Mouse (Mus musculus) midbrain, postnatal 0 days (tissue): ENCODE results near the gene Zfp105. TPM values are rescaled to one million over a fixed set of nuclear protein-coding genes. Genes with fewer than 3 reads are reported as not detected.
A peak's percentile ranks its signal among the peaks of the same experiment; 100 is the strongest.

Source experiments
- ATAC-seq: fragments of 200-750 bp; cut with Nextera tagmentation; 2 replicates; pipeline ENCODE4 v1.8.0; 2017; ENCODE audit warnings: moderate number of reproducible peaks, mild to moderate bottlenecking, moderate TSS enrichment, moderate library complexity; ENCODE audit not compliant: low FRiP score
- DNase-seq: peaks from one replicate; pipeline ENCODE4 v3.0.0-alpha.2; 2015; ENCODE audit warnings: low spot score
- H3K27ac ChIP-seq: fragments of 300-500 bp; sonication (generic); 2 replicates; pipeline ENCODE4 v1.5.1; 2014; ENCODE audit warnings: low read depth, mild to moderate bottlenecking, low read length, mixed read lengths
- H3K27me3 ChIP-seq: fragments of 300-500 bp; sonication (generic); 2 replicates; pipeline ENCODE4 v1.6.1; 2014; ENCODE audit warnings: low read length, control low read depth, mixed read lengths; ENCODE audit not compliant: insufficient read depth
- H3K36me3 ChIP-seq: fragments of 300-500 bp; sonication (generic); 2 replicates; pipeline ENCODE4 v1.6.1; 2014; ENCODE audit warnings: low read length, control low read depth, mixed read lengths; ENCODE audit not compliant: insufficient read depth
- H3K4me1 ChIP-seq: fragments of 300-500 bp; sonication (generic); 2 replicates; pipeline ENCODE4 v1.6.1; 2014; ENCODE audit warnings: mild to moderate bottlenecking, control low read depth, antibody characterized with exemption, low read length, mixed read lengths; ENCODE audit not compliant: insufficient read depth
- H3K4me2 ChIP-seq: fragments of 300-500 bp; sonication (generic); 2 replicates; pipeline ENCODE4 v1.6.1; 2014; ENCODE audit warnings: low read depth, mild to moderate bottlenecking, low read length, mixed read lengths; ENCODE audit not compliant: poor library complexity, severe bottlenecking
- H3K4me3 ChIP-seq: fragments of 300-500 bp; sonication (generic); 2 replicates; pipeline ENCODE4 v1.5.1; 2014; ENCODE audit warnings: low read depth, mild to moderate bottlenecking, low read length, moderate library complexity
- H3K9ac ChIP-seq: fragments of 300-500 bp; sonication (generic); replicated peaks from 2 replicates; pipeline ENCODE4 v1.6.1; 2014; ENCODE audit warnings: mild to moderate bottlenecking, low read length, moderate library complexity, mixed read lengths; ENCODE audit not compliant: poor library complexity, severe bottlenecking
- H3K9me3 ChIP-seq: fragments of 300-500 bp; sonication (generic); 2 replicates; pipeline ENCODE4 v1.6.1; 2016; ENCODE audit warnings: low read length, control low read depth
- CTCF ChIP-seq: IDR thresholded peaks from 2 replicates; pipeline ENCODE4 v1.5.1; 2016; ENCODE audit warnings: antibody characterized with exemption, mild to moderate bottlenecking
- WGBS: fragments of 180-500 bp; shearing (Covaris S2); extraction: QIAGEN DNeasy Blood & Tissue Kit; methylation state at CpG from one replicate; pipeline ENCODE4 v1.1.7; 2014; 5-methylcytosine and 5-hydroxymethylcytosine counted together
- polyA plus RNA-seq: library from polyadenylated mRNA; unstranded; fragments of >200 nt; fragmentation: Nextera tagmentation; extraction: Ambion mirVana; gene quantifications from 2 replicates; pipeline ENCODE4 v1.2.1, GENCODE M21; 2015
- total RNA-seq: library from RNA; depleted of rRNA; stranded (reverse); fragments of >200 nt; gene quantifications from 2 replicates; pipeline ENCODE4 v1.2.3, GENCODE M21; 2014; rRNA removed

Gene Zfp105
- total RNA-seq (8.7 and 10.0 TPM in 2 replicates), polyA plus RNA-seq (6.8 and 7.8 TPM in 2 replicates)

- Histone ChIP-seq H3K9ac (peak within 1 kb of the TSS; percentile 92), H3K4me1 (no peaks in the 10 kb centered on the region), H3K27ac (peak within 1 kb of the TSS; percentile 77), H3K4me3 (peak within 1 kb of the TSS; percentile 78), H3K36me3 (peaks cover 31% of the 10 kb centered on the region), H3K9me3 (no peaks in the 10 kb centered on the region), H3K27me3 (no peaks in the 10 kb centered on the region), H3K4me2 (peak within 1 kb of the TSS; percentile 55)
- DNase-seq (peak; percentile 94), ATAC-seq (peak; percentile 99)
- peak; percentile 21; the same call in 1 of the 2 replicates for TF ChIP-seq CTCF
- under 1% methylated on average over 43 of the region's 43 CpGs for WGBS
Measured at GRCm38 (mm10) chr9:122922936-122923381, at the start of gene Zfp105. Gene Zfp105, plus strand, starts transcription at chr9:122923072.

- Histone ChIP-seq H3K27me3 (no peaks in the 10 kb centered on the region), H3K4me3 (no peak overlapping the region), H3K4me2 (no peak overlapping the region), H3K27ac (no peak overlapping the region), H3K36me3 (0 out of 2 replicates have a peak, but pooled peaks cover 2% of the 10 kb centered on the region), H3K9ac (no peak overlapping the region), H3K4me1 (no peaks in the 10 kb centered on the region), H3K9me3 (0 out of 2 replicates have a peak, but pooled peaks cover 5% of the 10 kb centered on the region)
- 67% methylated on average over 1 of the region's 1 CpGs for whole genome bisulfite sequencing
- ATAC-seq (no peak), DNase-seq (no peak)
- no peak for TF ChIP-seq CTCF
Measured at GRCm38 (mm10) chr9:122874653-122875052, 48.2 kb upstream of the Zfp105 start.

- no peak overlapping the region for H3K27ac ChIP-seq
- 0 out of 2 replicates have a peak, but pooled peaks cover 2% of the 10 kb centered on the region for H3K36me3 ChIP-seq
- no peak overlapping the region for H3K4me3 ChIP-seq
- no peaks in the 10 kb centered on the region for H3K4me1 ChIP-seq
- no peaks in the 10 kb centered on the region for H3K27me3 ChIP-seq
- DNase-seq (no peak), ATAC-seq (no peak)
- WGBS: 87% methylated on average over 2 of the region's 2 CpGs
- no peak for TF ChIP-seq CTCF
- H3K4me2 ChIP-seq: no peak overlapping the region
- no peak overlapping the region for H3K9ac ChIP-seq
- H3K9me3 ChIP-seq: 0 out of 2 replicates have a peak, but pooled peaks cover 5% of the 10 kb centered on the region
Measured at GRCm38 (mm10) chr9:122875145-122875544, 47.7 kb upstream of the Zfp105 start.

- Histone ChIP-seq H3K36me3 (peaks cover 6% of the 10 kb centered on the region), H3K4me3 (peak within 1 kb of the TSS; percentile 69), H3K9ac (no peak within 1 kb of the TSS), H3K9me3 (peaks cover 4% of the 10 kb centered on the region; the same call in 1 of the 2 replicates), H3K27me3 (no peaks in the 10 kb centered on the region), H3K4me1 (no peaks in the 10 kb centered on the region), H3K27ac (no peak within 1 kb of the TSS), H3K4me2 (peak within 1 kb of the TSS; percentile 87)
- 82% methylated on average over 3 of the region's 3 CpGs for WGBS
- DNase-seq: no peak
- no peak for TF ChIP-seq CTCF
- no peak for ATAC-seq
Measured at GRCm38 (mm10) chr9:122885385-122885784, 37.5 kb upstream of the Zfp105 start, which contains the start of gene Zkscan7. Gene Zkscan7, plus strand, starts transcription at chr9:122885685.

- no peaks in the 10 kb centered on the region for H3K27me3 ChIP-seq
- no peak for TF ChIP-seq CTCF
- H3K36me3 ChIP-seq: peaks cover 9% of the 10 kb centered on the region
- peak overlapping the region; percentile 87 for H3K4me2 ChIP-seq
- H3K4me3 ChIP-seq: peak overlapping the region; percentile 69
- DNase-seq (peak; percentile 83), ATAC-seq (peak; percentile 90)
- peak overlapping the region; percentile 67 for H3K9ac ChIP-seq
- 7% methylated on average over 54 of the region's 54 CpGs for whole genome bisulfite sequencing
- H3K27ac ChIP-seq: 0 out of 2 replicates have a peak overlapping the region, but pooled peaks have one; percentile 32
- peaks cover 4% of the 10 kb centered on the region; the same call in 1 of the 2 replicates for H3K9me3 ChIP-seq
- no peaks in the 10 kb centered on the region for H3K4me1 ChIP-seq
Measured at GRCm38 (mm10) chr9:122886372-122887179, 36.3 kb upstream of the Zfp105 start.

- Histone ChIP-seq H3K4me1 (no peaks in the 10 kb centered on the region; the same call in 1 of the 2 replicates), H3K27ac (no peak overlapping the region), H3K9ac (no peak overlapping the region), H3K4me2 (no peak overlapping the region), H3K36me3 (no peaks in the 10 kb centered on the region), H3K9me3 (no peaks in the 10 kb centered on the region), H3K4me3 (no peak overlapping the region), H3K27me3 (no peaks in the 10 kb centered on the region)
- ATAC-seq: no peak
- TF ChIP-seq CTCF: no peak
- WGBS: 88% methylated on average over 2 of the region's 2 CpGs
- DNase-seq: no peak
Measured at GRCm38 (mm10) chr9:122901047-122901446, 21.8 kb upstream of the Zfp105 start.
